Mouse (Mus musculus): ENCODE results near the gene Usp49. TPM values are rescaled to one million over a fixed set of nuclear protein-coding genes. Genes with fewer than 3 reads are reported as not detected.

The Usp49 gene
- 0.32 TPM for polyA plus RNA-seq (2017; shearing (Covaris generic))

GRCm38 (mm10) chr17:47630678-47631065 is at the start of gene Usp49:
Gene Usp49, plus strand, starts transcription at chr17:47630690.

GRCm38 (mm10) chr17:47610849-47611660 is 19.4 kb upstream of the Usp49 start, which contains the start of the genes Bysl, Med20 and Gm20517:
Gene Bysl, minus strand, starts transcription at chr17:47611492.
Gene Med20, plus strand, starts transcription at chr17:47611582.
Gene Gm20517, plus strand, starts transcription at chr17:47611589.

GRCm38 (mm10) chr17:47688344-47688607 is 57.8 kb downstream of the Usp49 start, which contains the start of gene Tomm6:
Gene Tomm6, minus strand, starts transcription at chr17:47688386.

GRCm38 (mm10) chr17:47688608-47689575 is 58.4 kb downstream of the Usp49 start, which contains the start of gene Frs3:
Gene Frs3, plus strand, starts transcription at chr17:47689030.

GRCm38 (mm10) chr17:47694442-47694502 is 63.8 kb downstream of the Usp49 start, which contains the start of gene Gm21981:
Gene Gm21981, minus strand, starts transcription at chr17:47694455.

GRCm38 (mm10) chr17:47694503-47695336 is 64.2 kb downstream of the Usp49 start, which contains the start of gene Prickle4:
Gene Prickle4, minus strand, starts transcription at chr17:47694736.

GRCm38 (mm10) chr17:47726566-47726965 is 96.1 kb downstream of the Usp49 start, which contains the start of gene Pgc:
Gene Pgc, plus strand, starts transcription at chr17:47726842.

Other genes with a start within 250 kb of the Usp49 start
- 2.2 TPM for gene Guca1b, start 245.3 kb upstream of the Usp49 start, polyA plus RNA-seq (2017; shearing (Covaris generic))
- gene Guca1a, start 230.1 kb upstream of the Usp49 start, polyA plus RNA-seq (2017; shearing (Covaris generic)) = not detected
- not detected for gene AI661453, start 194.1 kb upstream of the Usp49 start, polyA plus RNA-seq (2017; shearing (Covaris generic))
- not detected for gene 1700001C19Rik, start 193.3 kb upstream of the Usp49 start, polyA plus RNA-seq (2017; shearing (Covaris generic))
- 56.7 TPM for gene Taf8, start 128.4 kb upstream of the Usp49 start, polyA plus RNA-seq (2017; shearing (Covaris generic))
- 273 TPM for gene Ccnd3, start 125.6 kb upstream of the Usp49 start, polyA plus RNA-seq (2017; shearing (Covaris generic))
- gene Bysl, start 19.2 kb upstream of the Usp49 start, polyA plus RNA-seq (2017; shearing (Covaris generic)) = 19.4 TPM
- 44.2 TPM for gene Med20, start 19.1 kb upstream of the Usp49 start, polyA plus RNA-seq (2017; shearing (Covaris generic))
- 0.75 TPM for gene Gm20517, start 19.1 kb upstream of the Usp49 start, polyA plus RNA-seq (2017; shearing (Covaris generic))
- gene Tomm6, start 57.7 kb downstream of the Usp49 start, polyA plus RNA-seq (2017; shearing (Covaris generic)) = 274 TPM
- gene Frs3, start 58.3 kb downstream of the Usp49 start, polyA plus RNA-seq (2017; shearing (Covaris generic)) = 0.16 TPM
- not detected for gene Gm21981, start 63.8 kb downstream of the Usp49 start, polyA plus RNA-seq (2017; shearing (Covaris generic))
- not detected for gene Prickle4, start 64.0 kb downstream of the Usp49 start, polyA plus RNA-seq (2017; shearing (Covaris generic))
- gene Pgc, start 96.2 kb downstream of the Usp49 start, polyA plus RNA-seq (2017; shearing (Covaris generic)) = not detected
- gene Tfeb, start 106.3 kb downstream of the Usp49 start, polyA plus RNA-seq (2017; shearing (Covaris generic)) = 15.9 TPM
- not detected for gene Mdfi, start 204.0 kb downstream of the Usp49 start, polyA plus RNA-seq (2017; shearing (Covaris generic))